Mouse (Mus musculus) frontal cortex, postnatal 25 days (tissue): Measurements from ENCODE around the gene Adcy9.

Source experiments
- DNase-seq, 2 experiments: peaks; one replicate each; pipeline ENCODE4 v3.0.0; 2022; ENCODE audit warnings: low spot score in 2 of 2

The Adcy9 gene

DNA sequence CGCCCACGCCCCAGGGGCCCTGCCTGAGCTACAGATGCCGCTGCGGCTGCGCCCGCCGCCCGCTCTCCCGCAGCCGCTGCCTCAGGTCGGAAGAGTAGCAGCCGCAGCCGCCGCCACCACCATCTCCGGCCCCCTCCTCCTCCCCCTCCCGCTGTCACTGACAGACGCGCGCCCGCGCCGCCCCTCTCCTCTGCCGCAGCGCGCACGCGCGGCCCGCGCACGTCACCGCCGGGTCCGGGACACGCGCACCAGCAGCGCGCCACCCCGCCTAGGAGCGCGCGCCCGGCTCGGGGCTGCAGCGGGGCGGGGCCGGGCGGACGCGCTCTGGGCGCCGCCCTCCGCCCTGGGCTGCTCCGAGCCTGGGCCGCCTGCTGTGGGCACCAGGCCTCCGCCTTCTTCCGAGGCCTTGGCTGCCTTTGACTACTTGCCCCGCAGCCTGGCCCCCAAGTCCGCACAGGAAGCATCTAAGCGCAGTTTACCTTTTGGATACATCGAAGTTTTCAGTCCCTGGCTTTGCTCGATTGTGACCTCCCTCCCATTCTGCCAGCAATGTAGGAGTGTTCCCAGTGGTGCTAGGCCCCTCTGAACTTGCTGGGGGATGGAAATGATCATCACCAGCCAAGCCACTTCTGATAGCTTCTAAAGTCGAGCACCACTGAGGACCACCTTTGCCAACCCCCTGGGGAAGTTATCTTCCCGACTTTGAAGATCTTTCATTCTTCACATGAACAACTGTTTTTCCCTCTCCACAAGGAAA lies at the start of gene Adcy9:
Gene Adcy9 (minus strand): TSS at position 201 of the 757 bp plus-strand sequence.
- DNase-seq, result peak; percentile 76 to 85

DNA sequence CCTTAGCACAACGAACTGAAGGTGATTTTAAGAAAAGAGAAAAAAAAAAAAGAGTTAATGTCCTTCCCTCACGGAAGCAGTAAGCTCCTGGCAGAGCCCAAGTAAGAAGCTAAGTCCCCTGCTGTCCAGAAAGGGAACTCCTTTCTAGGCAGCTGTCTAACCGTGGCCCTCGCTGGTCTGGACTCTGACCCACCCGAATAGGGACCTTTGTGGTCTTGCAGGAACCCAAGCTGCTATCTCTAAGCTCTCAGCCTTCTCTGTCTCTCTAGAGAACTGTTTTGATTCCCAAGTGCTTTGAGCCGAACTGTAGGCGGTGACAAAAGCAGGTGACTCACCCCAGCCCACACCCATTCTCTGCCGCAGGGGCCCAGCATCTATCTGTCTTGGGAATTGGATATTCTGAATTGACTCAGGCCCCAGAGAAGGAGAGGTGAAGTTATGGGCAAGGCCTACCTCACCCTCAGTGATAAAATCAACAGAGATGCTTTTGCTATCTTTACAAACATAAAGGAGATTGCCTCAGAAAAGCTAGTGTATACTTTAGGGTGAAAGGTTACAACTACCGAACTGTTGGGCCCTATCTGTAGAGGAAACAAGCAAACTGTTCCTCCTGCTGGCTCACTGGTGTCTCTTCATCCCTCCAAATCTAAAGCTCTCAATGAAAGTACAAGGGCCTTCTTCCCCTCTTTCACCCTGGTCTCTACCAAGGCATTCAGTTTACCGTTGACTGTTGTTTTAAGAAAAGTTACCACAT lies 49.5 kb upstream of the Adcy9 start:
- no peak for DNase-seq

DNA sequence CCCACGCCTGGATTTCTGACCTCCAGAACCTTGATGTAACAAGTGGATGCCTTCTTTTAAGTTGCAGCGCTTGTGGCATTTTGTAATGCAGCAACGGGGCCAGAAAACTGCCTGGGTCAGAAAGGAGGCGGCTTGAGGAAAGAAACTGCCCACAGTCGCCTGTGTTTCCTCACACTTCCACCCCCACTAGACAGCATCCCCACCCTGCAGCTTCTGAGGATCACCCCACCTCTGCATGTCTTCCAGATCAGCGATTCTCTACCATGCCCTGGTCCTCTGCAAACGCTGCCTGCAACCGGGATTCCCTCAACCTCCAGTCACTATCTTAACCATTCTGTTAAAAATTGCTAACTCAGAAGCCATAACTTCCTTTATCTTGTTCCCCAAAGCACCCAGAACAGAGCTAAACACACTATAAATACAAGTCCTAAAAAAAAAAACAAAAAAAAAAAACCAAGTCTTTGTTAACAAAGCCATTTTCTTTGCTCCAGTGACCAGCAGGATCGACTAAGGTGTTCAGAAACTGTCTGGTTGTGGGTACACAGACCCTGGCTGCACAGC lies 44.3 kb upstream of the Adcy9 start:
- DNase-seq, result no peak

DNA sequence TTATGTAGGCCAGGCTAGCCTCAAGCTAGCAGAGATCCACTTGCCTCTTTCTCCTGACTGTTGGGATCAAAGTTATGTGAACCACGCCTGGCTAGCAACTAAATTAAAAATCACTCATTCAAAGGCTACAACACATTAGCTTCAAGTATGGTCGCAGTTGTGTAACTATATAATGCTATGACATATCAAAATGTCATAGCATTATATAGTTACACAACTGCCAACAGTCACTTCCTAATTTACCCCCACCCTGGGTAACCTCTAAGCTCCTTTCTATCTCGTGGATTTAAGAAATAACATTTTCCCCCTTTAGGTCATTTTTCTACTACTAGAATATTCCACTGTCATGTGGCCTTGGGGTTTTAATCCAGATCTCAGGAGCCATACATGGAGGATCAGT lies 37.6 kb upstream of the Adcy9 start:
- DNase-seq, result no peak

DNA sequence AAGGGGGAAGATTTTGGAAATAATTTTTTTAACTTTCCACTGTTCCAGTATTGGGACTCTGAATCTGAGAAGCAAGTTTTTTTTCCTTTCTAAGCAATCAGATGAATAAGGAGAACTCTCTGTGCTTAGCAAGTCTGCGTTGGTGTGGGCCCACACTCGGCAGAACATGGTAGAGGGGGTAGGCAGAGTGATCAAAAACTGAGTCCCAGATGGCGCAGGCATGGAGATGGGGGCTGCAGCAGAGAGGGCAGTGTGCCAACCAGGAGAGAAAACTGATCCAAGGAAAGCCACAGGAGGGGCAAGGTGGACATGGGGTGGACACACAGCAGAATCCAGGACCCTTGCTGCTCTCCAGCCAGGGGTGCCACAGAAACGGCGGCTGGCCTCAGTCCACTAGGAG lies 36.1 kb upstream of the Adcy9 start:
- peak in 1 of 2 experiments; percentile 48 for DNase-seq

DNA sequence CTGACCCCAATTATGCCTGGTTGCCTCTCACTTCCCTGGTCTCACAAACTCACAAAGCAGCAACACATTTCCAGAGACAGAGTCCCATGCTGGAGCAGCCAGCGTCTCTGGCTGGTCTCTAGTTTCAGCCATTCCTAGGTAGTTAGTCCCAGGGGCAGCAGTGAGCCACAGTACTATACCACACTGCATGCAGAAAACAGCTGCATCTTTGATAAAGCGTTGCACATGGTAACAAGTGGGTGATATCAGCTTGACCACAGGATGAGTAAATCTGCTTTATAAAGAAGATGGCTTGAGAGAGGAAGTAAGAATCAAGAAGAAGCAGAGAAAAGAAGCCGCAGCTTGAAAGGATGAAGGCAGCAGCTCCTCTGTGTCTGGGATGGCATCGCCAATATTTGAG lies 35.4 kb upstream of the Adcy9 start:
- DNase-seq, result no peak

DNA sequence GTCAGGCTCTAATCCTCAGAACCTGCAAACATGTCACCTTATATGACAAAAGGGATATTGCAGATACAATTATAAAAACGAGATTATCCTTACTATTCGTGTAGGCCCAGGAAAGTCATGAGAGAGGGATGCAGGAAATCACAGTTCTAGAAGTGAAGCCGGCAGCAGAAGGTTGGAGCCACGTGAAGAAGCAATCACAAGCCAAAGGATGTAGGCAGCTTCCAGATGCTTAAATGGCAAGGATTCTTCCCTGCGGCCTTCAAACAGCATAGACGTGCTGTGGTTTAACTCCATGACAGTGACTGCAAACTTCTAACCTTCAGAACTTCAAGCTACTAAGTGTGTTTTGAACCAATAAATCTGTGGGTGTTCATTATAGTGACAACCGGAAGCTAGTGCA lies 34.3 kb upstream of the Adcy9 start:
- no peak for DNase-seq

DNA sequence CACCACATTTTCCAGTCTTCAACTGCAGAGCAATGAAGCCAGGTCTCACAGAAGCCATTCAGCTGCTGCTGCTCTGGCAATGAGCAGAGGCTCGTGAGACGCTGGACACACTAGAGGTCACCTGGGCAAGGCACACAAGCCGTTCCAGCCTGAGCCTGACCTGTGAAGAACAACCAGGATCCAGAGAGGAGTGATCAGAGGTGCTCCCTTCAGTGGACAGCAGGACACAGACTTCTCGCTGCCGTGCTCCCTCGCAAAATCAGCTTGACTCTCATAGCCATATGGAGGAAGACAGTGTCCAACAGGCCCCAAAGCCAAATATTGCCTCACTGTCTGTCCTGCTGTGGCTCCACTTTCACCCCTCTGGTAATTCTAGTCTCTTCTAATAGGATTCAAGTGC lies 29.1 kb upstream of the Adcy9 start:
- DNase-seq, result no peak

DNA sequence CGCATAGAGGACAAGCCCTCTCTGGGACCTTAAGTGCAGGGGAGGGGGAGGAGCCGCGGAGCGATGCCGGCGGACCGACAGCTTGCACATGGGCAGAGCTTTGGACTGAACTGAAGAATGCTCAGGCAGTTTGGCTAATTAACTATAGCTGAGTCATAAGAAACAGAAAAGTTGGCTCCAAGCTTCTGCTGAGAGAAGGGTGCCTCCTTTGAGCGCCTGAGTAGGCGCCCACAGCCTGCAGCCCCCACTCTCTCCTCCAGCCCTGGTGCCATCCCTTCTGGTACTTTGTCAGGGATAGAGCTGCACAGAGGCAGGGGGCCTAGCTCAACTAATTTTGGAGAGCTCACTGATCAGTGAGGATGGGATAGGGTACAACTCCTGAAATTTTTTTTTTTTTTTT lies 27.9 kb upstream of the Adcy9 start:
- peak in 1 of 2 experiments; percentile 25 for DNase-seq

DNA sequence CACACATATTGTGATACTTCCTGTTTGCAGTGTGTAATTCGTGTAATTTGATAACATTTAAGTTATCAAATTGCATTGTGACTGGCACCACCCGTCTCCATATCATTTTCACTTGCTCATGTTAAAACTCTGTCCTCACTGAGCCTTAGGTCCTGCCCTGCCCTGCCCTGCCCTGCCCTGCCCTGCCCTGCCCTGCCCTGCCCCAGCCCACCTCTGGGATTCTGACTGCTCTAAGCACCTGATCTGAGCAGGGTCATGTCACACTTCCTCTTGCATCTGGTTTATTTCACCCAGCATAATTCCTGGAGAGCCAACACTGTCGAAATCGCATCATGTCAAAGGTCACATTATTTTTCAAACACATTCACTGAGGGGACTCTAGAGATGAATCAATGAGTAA lies 26.1 kb upstream of the Adcy9 start:
- no peak for DNase-seq

DNA sequence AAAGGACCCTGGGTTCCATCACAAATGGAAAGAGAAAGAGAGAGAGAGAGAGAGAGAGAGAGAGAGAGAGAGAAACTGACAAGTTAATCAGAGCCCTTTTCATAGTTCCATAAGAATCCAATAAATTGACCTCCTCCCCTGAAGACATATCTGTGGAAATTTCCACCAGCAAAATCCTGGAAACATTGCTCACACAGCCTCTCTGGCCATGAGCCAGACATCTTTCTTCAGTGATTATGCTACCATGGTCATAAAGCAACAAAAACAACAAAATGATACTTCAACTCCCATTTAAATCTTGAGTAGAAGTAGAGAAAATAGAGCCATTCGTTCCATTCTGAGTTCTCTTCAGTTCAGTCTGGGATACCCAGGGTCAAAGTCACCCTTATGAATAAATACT lies 24.1 kb upstream of the Adcy9 start:
- no peak for DNase-seq

DNA sequence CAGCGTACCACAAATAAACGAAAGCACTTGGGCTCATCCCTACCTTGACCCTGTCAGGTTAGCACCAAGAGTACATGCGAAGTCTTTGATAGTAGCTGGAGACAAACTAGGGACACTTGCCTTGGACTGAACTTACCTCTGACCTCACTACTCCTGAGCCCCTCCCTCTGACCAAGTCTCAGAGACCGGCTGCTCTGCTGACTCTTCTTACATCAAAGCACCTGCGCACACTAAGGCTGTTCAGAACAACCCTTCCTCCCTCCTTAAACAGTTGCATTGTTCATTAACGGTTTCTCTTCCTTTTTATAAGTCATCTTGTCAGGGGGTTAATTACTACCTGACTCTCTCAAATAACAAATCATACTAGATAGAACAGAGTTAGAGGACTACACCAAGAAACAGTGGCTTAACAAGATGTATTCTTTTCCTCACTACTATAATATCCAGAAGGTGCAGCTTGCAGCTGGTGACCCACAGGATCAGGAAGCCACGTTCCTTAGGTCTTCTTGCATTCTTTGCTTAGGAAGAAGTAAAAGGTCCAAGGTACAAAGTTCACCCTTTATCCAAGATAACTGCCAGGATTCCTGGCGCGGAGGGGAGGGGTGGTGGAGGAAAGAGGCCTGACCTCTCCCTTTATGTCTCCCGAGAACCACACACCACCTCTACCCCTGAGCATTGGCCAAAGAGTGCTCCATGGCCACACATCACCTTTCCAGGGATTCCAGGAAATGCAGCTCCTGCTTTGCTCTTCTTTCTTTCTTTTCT lies 19.2 kb upstream of the Adcy9 start:
- DNase-seq, result no peak

DNA sequence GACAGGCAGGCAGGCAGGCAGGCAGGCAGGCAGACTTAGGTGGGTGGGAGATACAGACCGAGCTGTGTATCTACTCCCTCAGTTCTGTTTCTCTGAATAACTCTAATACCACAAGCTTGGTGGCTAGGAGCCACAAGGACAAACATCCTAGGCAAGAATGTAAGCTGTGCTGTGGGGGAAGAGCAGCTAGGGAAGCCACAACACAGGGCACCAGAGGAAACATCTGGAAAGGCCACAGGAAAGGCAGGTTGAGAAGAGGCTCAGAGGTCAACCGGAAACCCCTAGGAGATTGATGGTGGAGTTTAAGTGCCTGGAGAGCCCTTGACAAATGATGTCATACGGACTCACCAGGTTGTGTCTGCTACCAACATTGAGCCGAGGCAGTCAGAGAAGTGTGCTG lies 16.4 kb upstream of the Adcy9 start:
- DNase-seq, result no peak

DNA sequence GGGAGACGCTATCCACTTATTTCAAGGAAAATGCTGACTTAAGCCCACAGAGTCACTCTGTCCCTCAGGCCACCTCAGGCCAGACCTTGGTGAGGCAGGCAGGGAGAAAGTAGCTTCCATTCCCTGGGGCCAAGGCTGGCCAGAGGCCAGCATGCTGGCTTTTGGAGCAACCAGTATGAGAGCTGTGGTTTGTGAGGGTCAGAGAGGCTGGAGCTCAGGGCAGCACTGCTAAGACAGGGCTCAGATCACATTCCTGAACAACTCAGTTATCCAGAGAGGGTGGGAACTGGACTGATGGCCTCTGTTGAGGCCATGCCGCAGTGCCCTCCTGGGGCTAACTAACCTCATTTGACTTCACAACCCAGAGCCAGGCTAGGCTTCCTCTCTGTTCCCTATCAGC lies 15.1 kb upstream of the Adcy9 start:
- no peak for DNase-seq

DNA sequence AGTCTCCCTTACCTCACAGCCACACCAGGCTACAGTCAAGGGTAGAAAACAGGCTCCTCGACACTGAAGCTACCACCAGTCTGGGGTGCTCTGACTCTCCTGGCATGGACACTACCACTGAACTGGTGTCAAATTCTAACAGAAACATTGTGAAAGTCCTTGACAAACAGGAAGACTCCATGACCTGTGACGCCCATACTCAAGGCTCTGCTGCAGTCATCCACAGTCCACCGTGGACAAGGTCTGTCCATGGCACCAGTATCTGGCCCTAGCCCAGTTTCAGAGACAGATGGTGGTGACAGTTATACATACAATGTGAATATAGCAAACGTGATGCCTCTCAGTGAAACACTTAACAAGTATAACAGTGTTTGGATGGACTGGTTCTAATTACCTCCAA lies 11.5 kb upstream of the Adcy9 start:
- no peak for DNase-seq

DNA sequence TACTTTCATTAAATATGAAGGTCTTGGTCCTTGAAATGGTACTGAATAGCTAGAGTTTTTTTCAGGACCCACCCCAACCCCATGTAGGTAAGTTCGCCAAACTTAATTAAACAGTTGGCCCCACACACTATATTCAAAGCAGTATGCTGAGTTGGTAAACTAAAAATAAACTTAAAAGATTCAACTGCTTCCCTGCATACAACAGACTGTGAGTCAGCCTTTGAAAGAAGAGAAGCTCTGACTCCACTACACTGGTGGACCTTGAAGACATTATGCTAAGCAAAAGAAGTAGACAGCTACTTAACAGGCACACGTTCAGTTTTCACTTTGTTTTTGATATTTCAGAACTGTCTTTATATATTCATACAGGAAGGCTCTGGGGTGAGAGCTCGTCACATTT lies 10.7 kb upstream of the Adcy9 start:
- DNase-seq, result no peak

DNA sequence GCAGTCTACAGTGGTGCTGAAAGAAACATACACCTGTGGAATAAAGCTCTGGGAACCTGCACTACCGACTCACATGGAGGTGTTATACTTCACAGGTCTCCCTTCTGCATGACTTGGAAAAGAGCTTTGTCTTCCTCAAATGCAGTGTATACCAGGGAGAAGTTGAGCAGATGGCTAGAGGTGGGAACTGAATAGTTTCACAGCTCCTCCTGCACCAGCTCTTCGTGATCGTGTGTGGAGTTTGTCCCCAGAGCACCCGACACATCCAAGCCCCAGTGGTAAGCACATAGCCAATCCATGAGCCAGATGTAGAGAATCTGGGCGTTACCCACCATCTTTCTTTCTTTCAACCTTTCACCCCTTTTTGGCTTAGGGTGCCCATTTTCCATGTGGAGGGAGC lies 9.9 kb upstream of the Adcy9 start:
- no peak for DNase-seq

DNA sequence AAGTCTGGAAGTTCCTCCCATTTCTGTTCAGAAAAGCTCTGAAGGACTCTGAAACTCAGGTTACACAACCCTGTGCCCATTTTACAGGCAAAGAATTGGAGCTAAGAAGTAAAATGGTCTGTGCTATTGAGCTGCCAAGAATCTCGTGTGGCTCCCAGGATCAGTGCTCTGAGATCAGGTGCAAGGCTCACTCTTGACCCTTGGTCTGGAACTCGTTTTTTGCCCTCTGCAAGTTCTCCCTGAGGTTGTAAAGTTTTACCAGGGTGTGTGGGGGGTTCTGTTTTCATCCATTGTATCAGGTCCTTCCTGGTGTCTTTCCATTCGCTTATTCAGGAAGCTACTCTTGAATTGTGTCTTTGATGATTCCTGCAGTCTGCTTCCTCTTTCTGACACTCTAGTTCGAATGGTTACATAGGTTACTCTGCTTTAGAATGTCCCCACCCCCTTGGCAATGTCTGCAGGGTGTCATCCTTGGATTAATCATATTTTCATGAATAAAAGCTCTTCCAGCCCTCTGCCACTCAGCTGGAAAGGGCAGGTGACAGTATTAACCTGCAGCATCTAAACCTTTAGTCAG lies 5.4 kb upstream of the Adcy9 start:
- DNase-seq, result no peak

DNA sequence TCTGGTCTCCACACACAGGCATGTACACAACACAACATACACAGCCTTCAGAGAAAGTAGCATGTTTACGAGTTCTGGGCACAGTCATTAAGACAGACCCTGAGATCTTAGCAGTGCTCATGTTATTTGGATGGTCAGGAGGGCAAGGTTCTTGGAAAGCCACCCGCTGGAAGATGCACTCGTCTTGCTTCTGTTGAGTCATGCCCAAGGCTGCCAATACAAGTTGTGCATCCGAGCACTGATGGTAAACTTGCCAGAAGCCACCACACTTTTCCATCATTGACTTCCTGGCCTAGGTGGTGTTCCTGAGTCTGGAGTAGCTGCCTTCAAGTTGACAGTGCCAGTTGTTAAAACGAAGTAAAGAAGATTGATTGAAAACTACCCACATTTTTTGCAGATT lies 3.3 kb upstream of the Adcy9 start:
- DNase-seq, result no peak

DNA sequence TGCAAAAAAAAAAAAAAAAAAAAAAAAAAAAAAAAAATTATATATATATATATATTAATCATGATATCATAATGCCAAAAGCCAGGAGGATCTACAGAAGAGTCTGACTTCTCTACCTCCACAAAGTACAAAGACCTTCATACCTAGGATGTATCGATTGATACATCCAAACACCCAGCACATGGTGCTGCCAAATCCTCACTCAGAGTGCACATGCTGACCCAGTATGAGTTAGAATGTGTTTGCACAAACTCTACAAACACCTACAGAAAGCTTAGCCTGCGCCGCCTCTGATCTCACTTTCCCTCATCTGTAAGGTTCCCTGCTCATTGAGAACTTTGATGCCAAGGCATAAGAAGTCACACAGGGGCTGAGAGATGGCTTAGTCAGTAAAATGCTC lies 2.7 kb upstream of the Adcy9 start:
- no peak for DNase-seq

DNA sequence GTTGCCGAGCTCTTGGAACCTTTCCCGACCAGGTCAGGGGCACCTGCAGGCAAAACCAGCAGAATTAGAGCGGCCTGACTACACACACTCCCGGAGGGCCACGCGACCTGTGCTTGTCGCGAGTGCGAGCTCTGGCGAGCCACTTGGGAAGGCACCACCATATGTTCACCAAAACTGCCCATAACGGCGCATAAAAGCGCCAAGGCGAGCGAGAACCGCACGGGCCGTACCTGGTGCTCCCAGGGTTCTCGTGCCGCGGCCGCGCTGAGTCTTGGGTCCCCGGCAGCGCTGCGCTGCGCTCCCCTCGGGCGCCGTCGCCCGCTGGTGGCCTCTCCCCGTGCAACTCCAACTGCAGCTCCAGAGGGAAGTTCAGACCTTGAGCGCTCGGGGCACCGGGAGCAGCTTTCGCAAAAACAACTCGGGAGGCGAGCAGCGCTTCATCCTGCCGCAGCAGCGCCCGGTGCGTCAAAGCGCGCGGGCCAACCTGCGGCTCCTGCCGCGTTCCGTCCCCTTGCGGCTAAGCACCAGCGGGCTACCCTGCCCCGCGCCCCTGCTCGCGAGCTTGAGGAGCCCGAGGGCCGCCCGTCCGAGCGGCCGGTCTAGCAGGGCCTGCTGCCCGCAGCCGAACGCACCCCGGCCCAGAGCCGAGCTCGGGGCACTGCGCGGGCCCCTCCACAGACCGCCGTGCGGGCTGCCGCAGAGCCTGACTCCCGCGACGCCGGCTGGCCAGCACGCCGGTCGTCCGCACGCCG lies 576 bp downstream of the Adcy9 start:
- DNase-seq, result peak; percentile 33 to 36
